Mouse (Mus musculus): Measurements from ENCODE around the gene Setmar. TPM values are rescaled to one million over a fixed set of nuclear protein-coding genes. Genes with fewer than 3 reads are reported as not detected.

The Setmar gene
- 1 to 10 TPM; 1.3 to 2.5 TPM for total RNA-seq (2023)

DNA sequence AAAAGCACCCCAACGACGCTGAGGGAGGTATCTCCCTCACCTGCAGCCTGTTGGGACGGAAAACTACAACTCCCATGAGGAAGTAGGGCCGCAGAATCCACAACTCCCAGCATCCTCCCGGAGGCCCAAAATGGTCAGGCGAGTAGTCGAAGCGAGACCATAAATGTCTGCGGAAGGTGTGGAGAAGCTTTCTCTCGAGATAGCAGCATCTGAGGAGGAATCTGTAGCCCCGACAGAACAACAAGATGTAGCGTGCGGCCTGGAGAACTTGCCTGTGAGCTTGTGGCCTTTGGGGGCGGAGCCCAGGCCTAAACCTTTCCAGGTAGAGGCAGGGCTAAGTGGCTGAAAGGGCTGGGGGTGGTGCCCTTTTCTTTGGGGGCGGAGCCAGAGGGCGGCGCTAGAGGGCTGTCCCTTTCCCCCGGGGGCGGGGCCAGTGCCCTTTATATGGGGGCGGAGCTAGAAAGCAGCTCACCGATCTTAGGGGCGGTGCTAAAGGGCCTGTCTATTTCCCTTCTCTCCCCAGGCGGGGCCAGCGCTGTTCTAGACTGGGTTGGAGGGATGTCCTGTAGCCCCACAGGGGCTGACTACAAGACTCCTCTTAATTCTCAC, at the start of gene Setmar:
TSS of gene Setmar (plus strand) at position 128 of the 609 bp plus-strand sequence.

Other genes starting within 250 kb of the Setmar start
- 10 to 100 TPM; 29.3 to 29.5 TPM for gene Sumf1, start 120.5 kb downstream of the Setmar start, total RNA-seq (2023)
- gene Itpr1, start 148.1 kb downstream of the Setmar start, total RNA-seq (2023) = 10 to 100 TPM; 41.3 to 60.5 TPM

Data from neutrophil, adult 83 days (primary cell).